Mouse (Mus musculus) mouse embryonic stem cell (cell line): Measurements from ENCODE around the gene Lcor.

ENCODE experiments used
- in situ Hi-C, 2 experiments: fragments of 300-500 bp; cut with MboI; formaldehyde crosslinking; loops; 1 replicate in 1 of 2; 3 replicates in 1 of 2; pipeline ENCODE4 v1.14.3; 2019 to 2020; ENCODE audit warnings: low sequenced_read_pairs in 2 of 2, low pct_unique_long_range_greater_than_20kb in 1 of 2, mixed read lengths in 1 of 2; ENCODE audit not compliant: unreplicated experiment in 1 of 2

Gene Lcor

GRCm38 (mm10) chr19:41597170-41597894, 114.9 kb downstream of the Lcor start:
- in situ Hi-C loops = no loop called here

DNA sequence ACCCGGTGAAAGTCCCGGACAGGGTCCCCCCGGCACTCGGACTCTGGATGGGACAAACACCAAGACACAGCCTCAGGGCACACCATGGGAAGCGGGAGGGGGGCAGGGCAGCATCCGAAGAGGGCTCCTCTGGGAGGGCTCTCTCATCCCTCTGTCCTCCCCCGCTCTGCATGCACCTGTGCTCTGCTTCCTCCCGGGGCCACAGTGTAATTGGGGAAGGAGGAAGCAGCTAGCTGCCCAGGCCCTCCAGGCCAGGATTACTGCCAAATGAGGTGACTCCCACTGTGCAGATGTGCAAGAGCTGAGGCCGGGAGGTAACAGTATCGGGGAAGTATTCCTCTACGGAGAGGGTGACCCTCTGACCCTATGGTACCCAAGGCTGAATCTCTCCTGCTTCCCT, 118.2 kb downstream of the Lcor start:
- in situ Hi-C loops = loop anchor here in 1 of 2 experiments (25.0 kb wide), 1 partner anchor 288 kb away; no protein-coding TSS in a partner anchor

- in situ Hi-C loops = loop anchor here in 1 of 2 experiments (25.0 kb wide), 1 partner anchor 294 kb away; no protein-coding TSS in a partner anchor
These were observed 124.0 kb downstream of the Lcor start for GRCm38 (mm10) chr19:41606208-41606987.

DNA sequence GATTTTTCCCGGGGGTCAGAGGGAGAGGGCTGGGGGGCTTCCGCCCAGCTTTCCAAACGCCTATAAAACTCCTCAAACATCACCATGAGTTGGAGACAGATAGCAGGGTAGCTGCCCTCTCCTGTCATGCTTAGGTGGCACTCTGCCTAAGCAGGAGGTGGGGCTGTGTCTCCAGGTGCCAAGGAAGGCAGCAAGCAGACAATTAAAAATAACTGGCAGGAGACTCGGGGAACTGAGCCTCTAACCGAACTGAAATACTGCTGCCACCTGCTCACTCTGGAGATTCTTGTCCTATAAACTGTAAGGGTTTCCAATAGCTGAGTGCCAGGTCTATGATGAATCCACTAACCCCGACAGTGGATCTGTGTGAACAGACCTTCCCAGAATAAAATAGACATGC, 129.2 kb downstream of the Lcor start:
- in situ Hi-C loops = loop anchor here in 1 of 2 experiments (25.0 kb wide), 1 partner anchor 299 kb away; no protein-coding TSS in a partner anchor
